In genomic region chr9:118492932-118493698, GRCm38 (mm10) we compare ENCODE assay signal across 29 mouse cellular contexts. TPM values are rescaled to one million over a fixed set of nuclear protein-coding genes. Genes with fewer than 3 reads are reported as not detected.
DNase-seq lines count a peak whose midpoint lies in the region; ATAC-seq lines count a peak whose summit lies in the region.
"Had no signal": no experiment of that assay in that cellular context is flagged by ENCODE, and none has a peak within 500 bp of the region (broad histone marks: within the 10 kb centered on the region; RNA-seq: fewer than 3 reads in every experiment).

No protein-coding gene starts in this region.

- H3K9ac ChIP-seq in forebrain, embryonic 11.5 days (ENCODE audit: low read length): no peak overlapping the region
- H3K9ac ChIP-seq in forebrain, embryonic 14.5 days (ENCODE audit: low read length): no peak overlapping the region
- H3K9ac ChIP-seq in intestine, embryonic 14.5 days (ENCODE audit: low read length): no peak overlapping the region
- no peak overlapping the region for H3K9ac ChIP-seq in intestine, embryonic 16.5 days (ENCODE audit: low read depth, low read length)
- H3K9ac ChIP-seq in stomach, embryonic 16.5 days (ENCODE audit: low read length): no peak overlapping the region
- H3K9ac ChIP-seq: embryonic facial prominence, embryonic 13.5 days; embryonic facial prominence, embryonic 15.5 days; forebrain, embryonic 13.5 days had no signal

- DNase-seq in forebrain, embryonic 11.5 days (ENCODE audit: low spot score): peak; percentile 14
- no peak for DNase-seq in forebrain, embryonic 14.5 days (ENCODE audit: low spot score)
- no peak for DNase-seq in intestine, embryonic 14.5 days (ENCODE audit: low spot score)
- DNase-seq in heart, adult 11 months: no peak
- DNase-seq in c-Kit-positive CD71-positive TER-119-positive erythroid progenitor cells, embryonic 14.5 days (ENCODE audit: low spot score): no peak
- DNase-seq: adrenal gland, adult 8-10 months; adrenal gland, postnatal 14 days; adrenal gland, postnatal 36 days; B cell, adult 2 months; cerebellum, adult 11 months; cerebellum, adult 18-20 months; cerebellum, adult 8-10 months; cerebellum, adult 9-11 months; cerebellum, postnatal 14 days; cerebellum, postnatal 36 days; embryo, embryonic 11 days had no signal

- 85% methylated on average over 8 of the region's 8 CpGs for WGBS in forebrain, embryonic 11.5 days
- WGBS in forebrain, embryonic 14.5 days: 92% methylated on average over 8 of the region's 8 CpGs
- WGBS in intestine, embryonic 14.5 days: 84% methylated on average over 8 of the region's 8 CpGs
- 62% methylated on average over 8 of the region's 8 CpGs for WGBS in intestine, embryonic 16.5 days
- WGBS in stomach, embryonic 16.5 days: 78% methylated on average over 8 of the region's 8 CpGs

- peaks cover 2% of the 10 kb centered on the region for H3K4me1 ChIP-seq in forebrain, embryonic 11.5 days (replicated peaks; ENCODE audit: control insufficient read depth, insufficient read depth, low read length)
- peaks cover 7% of the 10 kb centered on the region; the same call in 1 of the 2 replicates for H3K4me1 ChIP-seq in forebrain, embryonic 14.5 days (ENCODE audit: control insufficient read depth, insufficient read depth, low read length)
- peaks cover 7% of the 10 kb centered on the region; the same call in 1 of the 2 replicates for H3K4me1 ChIP-seq in intestine, embryonic 14.5 days (replicated peaks; ENCODE audit: control insufficient read depth, insufficient read depth, low read length)
- H3K4me1 ChIP-seq in intestine, embryonic 16.5 days (ENCODE audit: control insufficient read depth, insufficient read depth, low read length): peaks cover 19% of the 10 kb centered on the region
- peaks cover 3% of the 10 kb centered on the region for H3K4me1 ChIP-seq in stomach, embryonic 16.5 days (ENCODE audit: control insufficient read depth, insufficient read depth, low read length)

- H3K4me3 ChIP-seq in forebrain, embryonic 11.5 days (ENCODE audit: low read depth, low read length): no peak overlapping the region
- H3K4me3 ChIP-seq in forebrain, embryonic 14.5 days (ENCODE audit: low read depth, low read length): no peak overlapping the region
- H3K4me3 ChIP-seq in intestine, embryonic 14.5 days (ENCODE audit: low read depth, low read length): no peak overlapping the region
- no peak overlapping the region for H3K4me3 ChIP-seq in intestine, embryonic 16.5 days (ENCODE audit: low read length)
- no peak overlapping the region for H3K4me3 ChIP-seq in stomach, embryonic 16.5 days (replicated peaks; ENCODE audit: low read length)
- H3K4me3 ChIP-seq: embryonic facial prominence, embryonic 13.5 days; embryonic facial prominence, embryonic 15.5 days; erythroblast, embryonic 14.5 days; forebrain, embryonic 10.5 days; forebrain, embryonic 13.5 days had no signal

- H3K4me2 ChIP-seq in forebrain, embryonic 11.5 days (ENCODE audit: low read depth, low read length, severe bottlenecking): no peak overlapping the region
- no peak overlapping the region for H3K4me2 ChIP-seq in forebrain, embryonic 14.5 days (ENCODE audit: low read length)
- H3K4me2 ChIP-seq in intestine, embryonic 14.5 days (ENCODE audit: low read length): no peak overlapping the region
- 0 out of 2 replicates have a peak overlapping the region, but pooled peaks have one; percentile 3 for H3K4me2 ChIP-seq in intestine, embryonic 16.5 days (ENCODE audit: low read depth, low read length)
- no peak overlapping the region for H3K4me2 ChIP-seq in stomach, embryonic 16.5 days (ENCODE audit: low read depth, low read length)
- H3K4me2 ChIP-seq: embryonic facial prominence, embryonic 13.5 days; embryonic facial prominence, embryonic 15.5 days; forebrain, embryonic 13.5 days had no signal

- ATAC-seq in forebrain, embryonic 11.5 days (replicated peaks; ENCODE audit: low FRiP score): no peak
- ATAC-seq in forebrain, embryonic 14.5 days: no peak
- ATAC-seq in intestine, embryonic 14.5 days (replicated peaks; ENCODE audit: low FRiP score, low TSS enrichment, low read depth): peak; percentile 66
- ATAC-seq in intestine, embryonic 16.5 days: peak; percentile 78
- ATAC-seq in stomach, embryonic 16.5 days (ENCODE audit: insufficient read depth, low FRiP score): peak; percentile 24; the same call in 1 of the 2 replicates
- ATAC-seq: activated CD4-positive, CD25-positive, alpha-beta regulatory T cell, adult 4 months; CD4-positive, CD25-positive, alpha-beta regulatory T cell, adult 4 months; forebrain, embryonic 13.5 days; forebrain, embryonic 16.5 days; Patski had no signal

- H3K27ac ChIP-seq in forebrain, embryonic 11.5 days (ENCODE audit: low read depth, low read length): no peak overlapping the region
- H3K27ac ChIP-seq in forebrain, embryonic 14.5 days (ENCODE audit: low read depth, low read length): no peak overlapping the region
- H3K27ac ChIP-seq in intestine, embryonic 14.5 days (ENCODE audit: low read depth): no peak overlapping the region
- peak overlapping the region; percentile 72 for H3K27ac ChIP-seq in intestine, embryonic 16.5 days (ENCODE audit: low read length)
- no peak overlapping the region for H3K27ac ChIP-seq in stomach, embryonic 16.5 days (ENCODE audit: low read length)
- H3K27ac ChIP-seq: embryonic facial prominence, embryonic 13.5 days; embryonic facial prominence, embryonic 15.5 days; forebrain, embryonic 10.5 days; forebrain, embryonic 13.5 days had no signal

- H3K9me3 ChIP-seq in forebrain, embryonic 11.5 days (ENCODE audit: control insufficient read depth, low read length): no peaks in the 10 kb centered on the region
- H3K9me3 ChIP-seq in forebrain, embryonic 14.5 days (replicated peaks; ENCODE audit: control insufficient read depth, low read length): no peaks in the 10 kb centered on the region
- H3K9me3 ChIP-seq in intestine, embryonic 14.5 days (ENCODE audit: control insufficient read depth, low read length): no peaks in the 10 kb centered on the region
- no peaks in the 10 kb centered on the region for H3K9me3 ChIP-seq in intestine, embryonic 16.5 days (ENCODE audit: control insufficient read depth, low read length)
- H3K9me3 ChIP-seq in stomach, embryonic 16.5 days (replicated peaks; ENCODE audit: control insufficient read depth, low read length): 0 out of 2 replicates have a peak, but pooled peaks cover 4% of the 10 kb centered on the region
- H3K9me3 ChIP-seq: embryonic facial prominence, embryonic 13.5 days; embryonic facial prominence, embryonic 15.5 days; forebrain, embryonic 13.5 days; G1E had no signal

- H3K27me3 ChIP-seq in forebrain, embryonic 11.5 days (ENCODE audit: control insufficient read depth, insufficient read depth, low read length): peaks cover 16% of the 10 kb centered on the region
- peaks cover 10% of the 10 kb centered on the region for H3K27me3 ChIP-seq in forebrain, embryonic 14.5 days (replicated peaks; ENCODE audit: control insufficient read depth, insufficient read depth, low read length)
- peaks cover 14% of the 10 kb centered on the region for H3K27me3 ChIP-seq in intestine, embryonic 14.5 days (replicated peaks; ENCODE audit: control insufficient read depth, insufficient read depth, low read length)
- H3K27me3 ChIP-seq in intestine, embryonic 16.5 days (replicated peaks; ENCODE audit: control insufficient read depth, insufficient read depth, low read length): peaks cover 7% of the 10 kb centered on the region; the same call in 1 of the 2 replicates
- peaks cover 8% of the 10 kb centered on the region; the same call in 1 of the 2 replicates for H3K27me3 ChIP-seq in stomach, embryonic 16.5 days (ENCODE audit: control insufficient read depth, insufficient read depth, low read length)
- H3K27me3 ChIP-seq: CH12.LX had no signal

- H3K36me3 ChIP-seq in forebrain, embryonic 11.5 days (ENCODE audit: control insufficient read depth, insufficient read depth, low read length): no peaks in the 10 kb centered on the region
- no peaks in the 10 kb centered on the region for H3K36me3 ChIP-seq in forebrain, embryonic 14.5 days (ENCODE audit: control insufficient read depth, insufficient read depth, low read length)
- no peaks in the 10 kb centered on the region for H3K36me3 ChIP-seq in intestine, embryonic 14.5 days (ENCODE audit: control insufficient read depth, insufficient read depth, low read length)
- no peaks in the 10 kb centered on the region for H3K36me3 ChIP-seq in intestine, embryonic 16.5 days (ENCODE audit: control insufficient read depth, insufficient read depth, low read length)
- H3K36me3 ChIP-seq in stomach, embryonic 16.5 days (ENCODE audit: control insufficient read depth, insufficient read depth, low read length): no peaks in the 10 kb centered on the region
- H3K36me3 ChIP-seq: embryonic facial prominence, embryonic 13.5 days; embryonic facial prominence, embryonic 15.5 days; forebrain, embryonic 10.5 days; G1E had no signal

RNA-seq across cellular contexts. Expression of gene Golga4, which starts 13.0 kb away (rescaled TPM):
- 60.8 and 66.8 TPM in 2 replicates for polyA plus RNA-seq in forebrain, embryonic 11.5 days (2014; fragmentation: Nextera tagmentation; extraction: Ambion mirVana)
- 28.5 and 41.2 TPM in 2 replicates for polyA plus RNA-seq in forebrain, embryonic 14.5 days (2014; fragmentation: Nextera tagmentation; extraction: Ambion mirVana)
- 59.5 and 64.3 TPM in 2 replicates for polyA plus RNA-seq in intestine, embryonic 14.5 days (2014; fragmentation: Nextera tagmentation; extraction: Ambion mirVana)
- 52.2 and 54.0 TPM in 2 replicates for polyA plus RNA-seq in intestine, embryonic 16.5 days (2015; fragmentation: Nextera tagmentation; extraction: Ambion mirVana)
- 48.8 and 50.6 TPM in 2 replicates for polyA plus RNA-seq in stomach, embryonic 16.5 days (2015; fragmentation: Nextera tagmentation; extraction: Ambion mirVana)

RNA-seq across cellular contexts. Expression of gene Eomes, which starts 15.1 kb away (rescaled TPM):
- 22.9 and 25.8 TPM in 2 replicates for polyA plus RNA-seq in forebrain, embryonic 11.5 days (2014; fragmentation: Nextera tagmentation; extraction: Ambion mirVana)
- polyA plus RNA-seq in forebrain, embryonic 14.5 days (2014; fragmentation: Nextera tagmentation; extraction: Ambion mirVana): 22.9 and 24.1 TPM in 2 replicates
- polyA plus RNA-seq in intestine, embryonic 14.5 days (2014; fragmentation: Nextera tagmentation; extraction: Ambion mirVana): 0.07 and 0.34 TPM in 2 replicates
- polyA plus RNA-seq in intestine, embryonic 16.5 days (2015; fragmentation: Nextera tagmentation; extraction: Ambion mirVana): 0.09 and 0.10 TPM in 2 replicates
- polyA plus RNA-seq in stomach, embryonic 16.5 days (2015; fragmentation: Nextera tagmentation; extraction: Ambion mirVana): 0.06 and 0.09 TPM in 2 replicates
- polyA plus RNA-seq: embryonic facial prominence, embryonic 15.5 days; erythroblast, embryonic 14.5 days; G1E had no signal

Comparison
In these comparisons a context has a peak if more than half of its experiments do, and no peak if none do; other contexts are left out.
1. ATAC-seq: peak in intestine, embryonic 14.5 days (single experiment), intestine, embryonic 16.5 days (single experiment) and stomach, embryonic 16.5 days (single experiment); none in forebrain, embryonic 11.5 days (single experiment) and forebrain, embryonic 14.5 days (single experiment).
2. RNA of gene Eomes, which starts 15.1 kb away (polyA plus RNA-seq): 22.9 to 24.1 TPM in forebrain, embryonic 14.5 days and 22.9 to 25.8 TPM in forebrain, embryonic 11.5 days; 0.07 to 0.34 TPM in intestine, embryonic 14.5 days, 0.09 to 0.10 TPM in intestine, embryonic 16.5 days and 0.06 to 0.09 TPM in stomach, embryonic 16.5 days; every median in the first group is over 10 times any median in the second.